Mouse (Mus musculus) stomach, postnatal 0 days (tissue): ENCODE results near the gene Hnrnph3.

Experiments used
- CTCF ChIP-seq: IDR thresholded peaks from 2 replicates; pipeline ENCODE4 v1.5.1; 2016; ENCODE audit warnings: antibody characterized with exemption, low read depth, mild to moderate bottlenecking, moderate library complexity
- EP300 ChIP-seq: optimal IDR thresholded peaks from 2 replicates; pipeline ENCODE3; 2016; ENCODE audit warnings: antibody characterized with exemption

- TF ChIP-seq EP300 (no peak), CTCF (no peak)
These were observed 41.5 kb upstream of the Hnrnph3 start for GRCm38 (mm10) chr10:63065561-63065960.
